Mouse (Mus musculus) erythroblast, embryonic 14.5 days (primary cell): Measurements from ENCODE around the gene Zfp668. TPM values are rescaled to one million over a fixed set of nuclear protein-coding genes. Genes with fewer than 3 reads are reported as not detected.
A peak's percentile ranks its signal among the peaks of the same experiment; 100 is the strongest.

Experiments used
- H3K27me3 ChIP-seq: 2 replicates; pipeline ENCODE4 v1.6.1; 2012; ENCODE audit warnings: inconsistent platforms; ENCODE audit not compliant: control insufficient read depth
- H3K36me3 ChIP-seq: 2 replicates; pipeline ENCODE4 v1.6.1; 2012; ENCODE audit warnings: mild to moderate bottlenecking, inconsistent platforms; ENCODE audit not compliant: control insufficient read depth
- H3K4me1 ChIP-seq: 2 replicates; pipeline ENCODE4 v1.6.1; 2012; ENCODE audit warnings: inconsistent platforms; ENCODE audit not compliant: control insufficient read depth
- H3K4me3 ChIP-seq: replicated peaks from 2 replicates; pipeline ENCODE3; 2012; ENCODE audit warnings: moderate library complexity, mild to moderate bottlenecking, inconsistent platforms
- H3K9me3 ChIP-seq: 2 replicates; pipeline ENCODE4 v1.6.1; 2012; ENCODE audit warnings: low read length, inconsistent platforms, mixed read lengths; ENCODE audit not compliant: control insufficient read depth
- GATA1 ChIP-seq: IDR thresholded peaks from 2 replicates; pipeline ENCODE4 v1.6.1; 2012; ENCODE audit warnings: low read length, inconsistent platforms, mixed read lengths
- TAL1 ChIP-seq: IDR thresholded peaks from 3 replicates; pipeline ENCODE4 v1.6.1; 2012; ENCODE audit warnings: low read length, inconsistent platforms, mixed read lengths
- polyA plus RNA-seq: library from polyadenylated mRNA; stranded (reverse); fragments of >175 nt; gene quantifications from 2 replicates; pipeline ENCODE4 v1.2.3, GENCODE M21; 2012

Zfp668 gene
- polyA plus RNA-seq, 1 experiment = 1.5 TPM

GRCm38 (mm10) chr7:127880431-127880830 is 3.8 kb upstream of the Zfp668 start:
- Histone ChIP-seq H3K4me3 (no peak overlapping the region), H3K27me3 (peaks cover 4% of the 10 kb centered on the region; the same call in 1 of the 2 replicates), H3K9me3 (peaks cover 64% of the 10 kb centered on the region), H3K36me3 (peaks cover 80% of the 10 kb centered on the region), H3K4me1 (peaks cover 33% of the 10 kb centered on the region)
- TF ChIP-seq GATA1 (no peak), TAL1 (no peak)

GRCm38 (mm10) chr7:127879301-127879700 is 2.7 kb upstream of the Zfp668 start:
- Histone ChIP-seq H3K27me3 (peaks cover 4% of the 10 kb centered on the region; the same call in 1 of the 2 replicates), H3K4me3 (no peak overlapping the region), H3K9me3 (peaks cover 64% of the 10 kb centered on the region), H3K36me3 (peaks cover 73% of the 10 kb centered on the region), H3K4me1 (peaks cover 37% of the 10 kb centered on the region)
- TF ChIP-seq GATA1 (no peak), TAL1 (no peak)

- Histone ChIP-seq H3K27me3 (peaks cover 4% of the 10 kb centered on the region; the same call in 1 of the 2 replicates), H3K4me3 (peak within 1 kb of the TSS; percentile 99), H3K36me3 (peaks cover 66% of the 10 kb centered on the region), H3K4me1 (peaks cover 46% of the 10 kb centered on the region), H3K9me3 (peaks cover 35% of the 10 kb centered on the region)
- TF ChIP-seq GATA1 = no peak
- TF ChIP-seq TAL1 = no peak
Measured at GRCm38 (mm10) chr7:127876041-127876466, 574 bp downstream of the Zfp668 start, which contains the start of gene Zfp646. Gene Zfp646, plus strand, starts transcription at chr7:127876221.

- TF ChIP-seq TAL1 = no peak
- TF ChIP-seq GATA1 = no peak
- peaks cover 63% of the 10 kb centered on the region for H3K36me3 ChIP-seq
- peak overlapping the region; percentile 99 for H3K4me3 ChIP-seq
- H3K9me3 ChIP-seq = peaks cover 31% of the 10 kb centered on the region
- H3K27me3 ChIP-seq = peaks cover 4% of the 10 kb centered on the region; the same call in 1 of the 2 replicates
- H3K4me1 ChIP-seq = peaks cover 47% of the 10 kb centered on the region
Measured at GRCm38 (mm10) chr7:127875627-127876001, 1.0 kb downstream of the Zfp668 start.

- H3K9me3 ChIP-seq = peaks cover 25% of the 10 kb centered on the region
- H3K27me3 ChIP-seq = peaks cover 3% of the 10 kb centered on the region; the same call in 1 of the 2 replicates
- peak overlapping the region; percentile 99 for H3K4me3 ChIP-seq
- H3K4me1 ChIP-seq = peaks cover 53% of the 10 kb centered on the region
- TF ChIP-seq TAL1 = no peak
- no peak for TF ChIP-seq GATA1
- peaks cover 59% of the 10 kb centered on the region for H3K36me3 ChIP-seq
Measured at GRCm38 (mm10) chr7:127874812-127875626, 1.6 kb downstream of the Zfp668 start.

- H3K36me3 ChIP-seq = peaks cover 73% of the 10 kb centered on the region
- H3K4me3 ChIP-seq = no peak overlapping the region
- H3K4me1 ChIP-seq = peaks cover 49% of the 10 kb centered on the region
- H3K27me3 ChIP-seq = no peaks in the 10 kb centered on the region
- TF ChIP-seq TAL1 = no peak
- no peak for TF ChIP-seq GATA1
- peaks cover 11% of the 10 kb centered on the region for H3K9me3 ChIP-seq
Measured at GRCm38 (mm10) chr7:127870136-127870821, 6.3 kb downstream of the Zfp668 start.

- peaks cover 77% of the 10 kb centered on the region for H3K36me3 ChIP-seq
- TF ChIP-seq GATA1 (no peak), TAL1 (no peak)
- peaks cover 11% of the 10 kb centered on the region for H3K9me3 ChIP-seq
- H3K27me3 ChIP-seq = no peaks in the 10 kb centered on the region
- H3K4me1 ChIP-seq = peaks cover 39% of the 10 kb centered on the region
- H3K4me3 ChIP-seq = no peak overlapping the region
Measured at GRCm38 (mm10) chr7:127869149-127869810, 7.3 kb downstream of the Zfp668 start.

- Histone ChIP-seq H3K36me3 (peaks cover 62% of the 10 kb centered on the region), H3K4me3 (no peak overlapping the region), H3K27me3 (no peaks in the 10 kb centered on the region), H3K4me1 (peaks cover 25% of the 10 kb centered on the region), H3K9me3 (peaks cover 11% of the 10 kb centered on the region)
- TF ChIP-seq GATA1 (no peak), TAL1 (no peak)
Measured at GRCm38 (mm10) chr7:127867641-127868040, 9.0 kb downstream of the Zfp668 start.
